Mouse (Mus musculus) embryo, embryonic 9.5 days (tissue): ENCODE measurements around the gene Pak1ip1.
"Not testable (repeated sequence)": the region's sequence is repeated elsewhere in the genome, so short reads cannot be mapped to it uniquely, and the experiment has no call there.

Experiments used
- DNase-seq: peaks from one replicate; pipeline ENCODE4 v3.0.0-alpha.2; 2017; ENCODE audit errors: extremely low spot score

The Pak1ip1 gene

GRCm38 (mm10) chr13:41000926-41001639 is at the start of gene Pak1ip1:
Gene Pak1ip1 (plus strand): TSS chr13:41001023.
- DNase-seq = peak; percentile 95

- no peak for DNase-seq
Measured at GRCm38 (mm10) chr13:40951386-40951976, 49.3 kb upstream of the Pak1ip1 start.

DNA sequence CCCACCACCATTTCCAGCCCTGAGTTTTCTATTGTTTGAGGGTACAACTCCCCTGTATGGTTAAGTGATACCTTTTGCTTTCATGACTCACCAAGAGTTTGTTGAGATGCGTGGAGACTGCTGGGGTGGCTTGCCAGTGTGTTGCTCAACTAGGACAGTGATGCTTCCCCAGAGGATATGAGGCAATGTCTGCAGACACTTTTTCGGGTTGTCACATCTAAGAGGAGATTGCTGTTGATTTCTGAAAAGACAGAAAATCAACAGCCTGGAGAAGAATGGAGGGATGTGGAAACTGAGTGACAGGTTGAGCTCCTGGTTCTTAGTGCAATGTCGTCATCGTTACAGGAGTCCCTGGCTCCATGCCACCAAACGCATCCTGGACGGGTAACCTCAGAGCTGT is 47.6 kb upstream of the Pak1ip1 start:
- DNase-seq = no peak

- no peak for DNase-seq
Measured at GRCm38 (mm10) chr13:40955773-40956172, 45.0 kb upstream of the Pak1ip1 start.

DNA sequence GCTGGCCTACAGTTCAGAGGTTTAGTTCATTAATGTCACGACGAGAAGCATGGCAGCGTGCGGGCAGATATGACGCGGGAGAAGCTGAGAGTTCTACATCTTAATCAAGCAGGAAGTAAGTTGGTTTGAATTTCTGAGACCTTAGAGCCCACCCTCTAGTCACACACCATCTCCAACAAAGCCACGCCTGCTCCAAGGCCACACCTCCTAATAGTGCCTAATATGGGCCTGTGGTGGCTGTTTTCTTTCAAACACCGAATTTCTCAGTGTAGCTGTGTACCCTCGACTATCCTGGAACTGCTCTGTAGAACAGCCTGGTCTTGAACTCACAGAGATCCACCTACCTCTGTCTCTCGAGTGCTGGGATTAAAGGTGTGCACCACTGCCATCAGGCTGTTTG is 33.2 kb upstream of the Pak1ip1 start:
- no peak for DNase-seq

DNA sequence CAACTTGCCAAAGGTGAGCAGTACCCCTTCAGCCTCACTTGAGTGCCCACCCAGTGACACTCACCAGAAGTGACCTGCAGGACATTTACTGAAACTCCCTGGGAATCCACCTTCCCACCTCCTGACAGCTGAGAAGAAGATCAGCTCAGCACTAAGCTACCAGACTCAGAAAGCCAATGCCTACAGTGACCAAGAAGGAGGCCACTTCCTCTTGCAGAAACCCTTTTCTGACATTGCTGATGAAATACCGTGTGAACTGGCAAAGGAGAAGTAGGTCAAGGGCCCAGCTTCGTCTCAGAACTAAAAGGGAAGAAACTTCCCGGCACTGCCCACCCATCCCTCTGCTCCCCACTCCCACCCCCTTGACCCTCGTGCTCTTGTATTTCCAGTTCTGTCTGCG is 32.3 kb upstream of the Pak1ip1 start:
- no peak for DNase-seq

DNA sequence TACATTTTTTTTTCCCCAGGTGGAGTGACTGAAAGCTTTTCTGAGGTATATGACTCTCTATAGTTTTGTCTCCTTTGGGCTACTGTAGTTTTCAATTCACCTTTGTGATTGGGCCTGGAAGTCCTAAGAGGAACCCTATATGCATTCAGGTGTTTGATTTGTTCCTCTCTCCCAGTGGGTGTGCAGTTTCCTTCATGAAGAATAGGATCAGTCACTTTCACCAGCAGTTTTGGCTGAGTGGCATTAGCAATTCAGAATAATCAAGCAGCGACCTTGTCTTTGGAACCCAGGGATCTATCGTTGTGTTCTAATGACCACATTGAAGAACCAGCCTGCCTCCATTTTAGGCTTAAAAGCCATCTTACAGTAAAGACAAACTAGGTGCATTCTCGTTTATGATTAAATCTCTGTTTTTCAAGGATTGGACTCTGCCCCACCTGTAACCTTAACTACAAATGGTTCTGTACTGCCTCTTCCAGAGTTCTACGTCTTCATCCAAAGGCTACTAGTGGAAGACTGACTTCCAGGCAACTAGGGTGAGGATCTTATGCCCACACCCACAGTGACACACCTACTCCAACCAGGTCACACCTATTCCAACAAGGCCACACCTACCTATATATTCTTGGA is 30.9 kb upstream of the Pak1ip1 start:
- no peak for DNase-seq

DNA sequence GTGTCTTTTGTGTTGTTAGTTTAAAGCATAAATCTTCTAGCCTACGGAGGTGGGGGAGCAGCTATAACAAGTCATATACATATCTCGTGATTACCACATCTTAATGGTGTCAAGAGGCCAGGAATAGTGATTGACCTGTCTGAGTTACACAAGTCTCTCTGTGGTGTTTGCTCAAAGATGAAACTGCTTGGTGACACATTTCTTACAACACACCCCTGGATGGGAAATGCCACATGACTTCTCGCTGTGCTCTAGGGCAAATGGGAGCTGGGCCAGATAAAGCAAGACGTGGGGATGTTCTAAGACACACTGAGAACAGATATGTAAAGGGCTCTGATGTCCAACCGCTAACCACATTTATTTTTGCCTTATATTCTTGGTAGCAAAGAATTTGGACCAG is 29.6 kb upstream of the Pak1ip1 start:
- no peak for DNase-seq

DNA sequence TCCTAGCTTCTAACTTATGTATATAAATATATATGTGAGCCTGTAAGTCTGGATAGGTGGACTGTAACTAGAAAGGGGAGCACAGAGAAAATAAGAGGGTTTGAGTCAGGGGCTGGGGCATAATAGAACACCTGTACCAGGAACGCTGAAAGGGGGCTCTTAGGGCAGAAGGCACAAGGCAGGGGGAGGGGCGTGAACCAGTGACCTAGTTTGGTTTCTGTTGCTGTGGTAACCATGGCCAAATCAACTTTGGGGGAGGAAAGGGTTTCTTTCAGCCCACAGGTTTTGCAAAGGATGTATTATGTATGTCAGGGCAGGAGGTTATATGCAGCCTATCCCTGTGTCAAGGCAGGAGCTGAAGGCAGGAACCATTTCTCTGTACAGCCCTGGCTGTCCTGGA is 29.0 kb upstream of the Pak1ip1 start:
- DNase-seq = no peak

DNA sequence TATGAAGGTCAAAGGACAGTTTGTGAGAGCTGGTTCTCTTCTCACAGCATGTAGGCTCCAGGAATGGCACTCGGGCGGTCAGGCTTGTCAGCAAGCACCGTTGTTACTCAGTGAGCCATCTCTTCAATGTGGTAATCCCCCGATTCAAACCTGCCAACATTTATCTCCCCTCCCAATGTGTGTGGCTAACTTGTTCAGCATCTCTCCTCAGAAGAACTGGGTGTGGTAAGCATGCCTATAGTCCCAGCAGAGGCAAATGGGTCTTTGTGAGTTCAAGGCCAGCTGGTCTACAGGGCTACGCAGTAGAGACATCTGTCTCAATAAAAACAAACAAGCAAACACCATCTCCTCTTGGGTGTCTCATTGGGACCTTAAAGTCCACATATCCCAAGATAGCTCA is 27.8 kb upstream of the Pak1ip1 start:
- DNase-seq = no peak

DNA sequence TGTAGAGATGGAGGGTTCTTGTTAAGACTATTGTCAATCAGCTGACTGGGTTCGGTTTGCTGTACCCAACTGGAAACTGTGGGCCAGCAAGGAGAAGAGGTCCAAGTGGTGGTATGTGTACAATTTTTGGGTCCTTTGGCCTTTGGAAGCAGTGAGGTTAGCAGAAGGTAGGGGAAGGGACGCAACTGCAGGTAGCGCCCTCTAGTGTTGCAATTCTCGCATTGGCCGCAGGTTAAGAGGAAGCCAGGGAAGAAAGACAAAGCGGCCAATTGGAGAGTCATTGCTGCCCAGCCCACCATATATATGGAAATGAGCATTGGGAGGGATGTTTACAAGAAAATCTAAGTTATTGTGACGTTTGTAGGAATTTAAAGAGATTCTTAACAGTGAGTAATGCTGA is 23.2 kb upstream of the Pak1ip1 start:
- peak; percentile 55 for DNase-seq

DNA sequence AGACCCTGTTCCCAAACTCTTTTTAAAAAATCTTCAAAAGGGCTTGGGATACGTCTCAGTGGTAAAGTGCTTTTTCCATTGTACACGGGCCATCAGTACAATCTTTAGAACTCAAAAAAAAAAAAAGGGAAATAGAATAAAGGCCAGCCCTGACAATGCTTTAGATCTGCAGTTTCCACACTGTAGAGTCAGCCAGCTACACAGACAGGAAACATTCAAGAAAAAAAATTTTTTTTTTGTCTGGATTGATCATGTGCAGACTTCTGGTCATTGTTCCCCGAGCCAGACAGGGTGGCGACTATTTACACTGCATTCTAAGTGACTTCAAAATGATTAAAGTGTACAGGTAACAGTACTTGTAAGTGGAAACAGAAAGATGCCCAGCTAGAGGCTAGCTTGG is 22.2 kb upstream of the Pak1ip1 start:
- DNase-seq = no peak

- DNase-seq = no peak
Measured at GRCm38 (mm10) chr13:40979321-40979720, 21.5 kb upstream of the Pak1ip1 start.

- DNase-seq = no peak
Measured at GRCm38 (mm10) chr13:40982759-40983158, 18.1 kb upstream of the Pak1ip1 start.

DNA sequence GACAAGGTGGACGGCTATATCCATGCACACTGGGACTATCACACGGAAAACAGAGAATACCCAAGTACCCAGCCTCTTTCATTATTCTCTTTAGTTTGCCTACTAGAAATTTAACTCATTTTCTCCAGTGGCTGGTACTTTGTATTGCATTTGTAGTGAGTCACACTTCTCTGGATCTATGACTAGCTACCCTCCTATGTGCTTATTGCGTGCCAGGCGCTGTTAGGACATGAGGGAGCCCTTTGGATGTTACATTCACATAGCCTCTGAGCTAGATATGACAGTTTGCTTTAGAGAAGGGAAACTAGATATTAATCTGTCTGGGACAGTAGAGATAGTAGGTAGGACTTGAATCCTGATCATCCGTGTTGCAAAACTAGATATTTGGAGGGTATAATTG is 14.7 kb upstream of the Pak1ip1 start:
- DNase-seq = no peak

GRCm38 (mm10) chr13:40987608-40988303 is 13.1 kb upstream of the Pak1ip1 start:
- DNase-seq = not testable (repeated sequence)

GRCm38 (mm10) chr13:40988418-40988817 is 12.4 kb upstream of the Pak1ip1 start:
- DNase-seq = no peak

GRCm38 (mm10) chr13:40994487-40995263 is 6.1 kb upstream of the Pak1ip1 start:
- no peak for DNase-seq

DNA sequence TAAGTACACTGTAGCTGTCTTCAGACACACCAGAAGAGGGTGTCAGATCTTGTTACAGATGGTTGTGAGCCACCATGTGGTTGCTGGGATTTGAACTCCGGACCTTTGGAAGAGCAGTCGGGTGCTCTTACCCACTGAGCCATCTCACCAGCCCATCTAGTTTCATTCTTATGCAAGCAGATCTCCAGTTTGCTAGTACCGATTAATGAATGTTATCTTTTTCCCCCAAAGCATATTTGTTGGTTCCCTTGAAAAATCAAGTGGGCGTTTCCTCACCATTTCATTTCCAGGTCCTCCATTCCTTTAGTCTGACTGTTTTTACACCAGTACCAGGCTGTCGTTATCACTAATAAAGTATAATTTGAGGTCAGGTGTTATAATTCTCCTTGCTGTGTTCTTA is 2.3 kb upstream of the Pak1ip1 start:
- not testable (repeated sequence) for DNase-seq

GRCm38 (mm10) chr13:41000140-41000925 is 490 bp upstream of the Pak1ip1 start:
- peak; percentile 53 for DNase-seq

GRCm38 (mm10) chr13:41002001-41002400 is 1.2 kb downstream of the Pak1ip1 start:
- no peak for DNase-seq
